Mouse (Mus musculus): ENCODE measurements around the gene Nfyc. TPM values are rescaled to one million over a fixed set of nuclear protein-coding genes. Genes with fewer than 3 reads are reported as not detected.

Nfyc gene
- total and polyA plus RNA-seq, 3 experiments = 39.5 to 178 (median 64.8) TPM

DNA sequence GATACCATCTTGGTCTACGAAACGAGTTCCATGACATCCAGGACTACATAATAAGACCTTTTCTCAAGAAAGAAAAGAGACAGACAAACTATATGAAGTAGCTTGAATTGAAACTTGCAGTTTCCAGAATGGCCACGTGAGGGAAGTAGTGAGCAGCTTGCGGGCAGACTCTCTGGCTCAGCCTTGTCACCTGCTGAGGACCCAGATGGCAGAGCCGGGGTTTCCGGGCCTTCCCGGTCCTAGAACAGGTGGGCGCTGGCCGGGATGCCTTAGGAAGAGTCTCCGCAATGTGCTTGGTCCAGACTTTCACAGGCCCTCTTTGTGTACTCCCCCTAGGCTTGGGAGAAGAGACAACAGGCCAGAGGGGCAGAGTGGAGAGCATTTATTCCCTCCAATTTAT is 19.6 kb upstream of the Nfyc start:
- H3K27me3 ChIP-seq (ENCODE audit: control insufficient read depth in 1 of 2, insufficient read depth in 2 of 2, low read length in 2 of 2) = peaks cover 0 to 3% of the 10 kb centered on the region in 2 experiments; a peak in 1 of 4 replicates
- TF ChIP-seq POLR2AphosphoS2 (IDR thresholded peaks at IDR 0.05; ENCODE audit: low read length) = no peak
- TF ChIP-seq ELF1 (IDR thresholded peaks at IDR 0.05; ENCODE audit: low read depth, low read length) = no peak
- peak; percentile 58 for TF ChIP-seq USF1 (IDR thresholded peaks at IDR 0.05; ENCODE audit: low read depth, low read length)
- TF ChIP-seq NRF1 (IDR thresholded peaks at IDR 0.05; ENCODE audit: insufficient read depth, low read depth, low read length, poor library complexity, severe bottlenecking) = no peak
- TF ChIP-seq MYC (IDR thresholded peaks at IDR 0.05; ENCODE audit: low read depth, low read length) = no peak
- TF ChIP-seq E2F4 (IDR thresholded peaks at IDR 0.05; ENCODE audit: borderline replicate concordance, low read depth, low read length) = no peak
- peak; percentile 19; the same call in 1 of the 2 replicates for TF ChIP-seq ZC3H11A (IDR thresholded peaks at IDR 0.05; ENCODE audit: low read depth, low read length)
- TF ChIP-seq MAX (IDR thresholded peaks at IDR 0.05; ENCODE audit: low read length) = no peak
- TF ChIP-seq CHD2 (IDR thresholded peaks at IDR 0.05; ENCODE audit: low read length) = no peak
- TF ChIP-seq RAD21 (IDR thresholded peaks at IDR 0.05; ENCODE audit: low read depth, low read length) = peak; percentile 45
- TF ChIP-seq JUND (IDR thresholded peaks at IDR 0.05; ENCODE audit: low read depth, low read length) = no peak
- TF ChIP-seq POLR2A (IDR thresholded peaks at IDR 0.05; ENCODE audit: control insufficient read depth in 1 of 2, insufficient read depth in 1 of 2, low read depth in 1 of 2, low read length in 2 of 2, poor library complexity in 1 of 2) = no peak
- peak; percentile 64 to 70 (median 65) for TF ChIP-seq CTCF (IDR thresholded peaks at IDR 0.05 in 2 of 3, conservative IDR thresholded peaks at IDR 0.05 in 1 of 3; ENCODE audit: control insufficient read depth in 1 of 3, insufficient read depth in 1 of 3, low read depth in 2 of 3, low read length in 3 of 3, poor library complexity in 1 of 3, severe bottlenecking in 1 of 3)
- TF ChIP-seq MXI1 (IDR thresholded peaks at IDR 0.05; ENCODE audit: low read depth, low read length) = no peak
- no peak for TF ChIP-seq UBTF (IDR thresholded peaks at IDR 0.05; ENCODE audit: borderline replicate concordance, insufficient read depth, low read depth, low read length)
- TF ChIP-seq TBP (IDR thresholded peaks at IDR 0.05; ENCODE audit: low read depth, low read length) = peak; percentile 48; the same call in 1 of the 2 replicates
- no peak for TF ChIP-seq BHLHE40 (IDR thresholded peaks at IDR 0.05; ENCODE audit: borderline replicate concordance, low read depth, low read length)
- no peak for TF ChIP-seq MAFK (IDR thresholded peaks at IDR 0.05; ENCODE audit: borderline replicate concordance, low read depth, low read length)
- TF ChIP-seq MEF2A (IDR thresholded peaks at IDR 0.05; ENCODE audit: extremely low read depth, insufficient replicate concordance, low read depth, low read length, poor library complexity, severe bottlenecking) = no peak
- TF ChIP-seq TAL1 (IDR thresholded peaks at IDR 0.05; ENCODE audit: low read length) = no peak
- no peak for TF ChIP-seq NELFE (IDR thresholded peaks at IDR 0.05; ENCODE audit: low read depth, low read length)
- no peak for TF ChIP-seq ETS1 (IDR thresholded peaks at IDR 0.05; ENCODE audit: low read depth, low read length)
- TF ChIP-seq GATA1 (IDR thresholded peaks at IDR 0.05; ENCODE audit: low read depth, low read length) = no peak
- no peak for TF ChIP-seq ZMIZ1 (IDR thresholded peaks at IDR 0.05; ENCODE audit: low read depth, low read length)
- no peak for TF ChIP-seq HCFC1 (IDR thresholded peaks at IDR 0.05; ENCODE audit: low read depth, low read length)
- no peak for TF ChIP-seq KAT2A (conservative IDR thresholded peaks at IDR 0.05; ENCODE audit: low read depth, low read length)
- no peak for TF ChIP-seq EP300 (IDR thresholded peaks at IDR 0.05; ENCODE audit: low read depth in 1 of 2, low read length in 2 of 2)
- peak; percentile 73 for TF ChIP-seq SMC3 (IDR thresholded peaks at IDR 0.05; ENCODE audit: low read depth, low read length)
- TF ChIP-seq TCF12 (IDR thresholded peaks at IDR 0.05; ENCODE audit: low read depth, low read length) = no peak
- no peak for TF ChIP-seq ZKSCAN1 (IDR thresholded peaks at IDR 0.05; ENCODE audit: low read depth, low read length)

More for the DNA sequence above, 19.6 kb upstream of the Nfyc start:
- no peak overlapping the region for H3K9ac ChIP-seq (ENCODE audit: control insufficient read depth, low read depth, low read length, poor library complexity, severe bottlenecking)
- H3K9me3 ChIP-seq (replicated peaks; ENCODE audit: insufficient read depth, low read length) = no peaks in the 10 kb centered on the region
- H3K4me1 ChIP-seq (ENCODE audit: control insufficient read depth in 1 of 2, insufficient read depth in 2 of 2, low read length in 2 of 2) = no peaks in the 10 kb centered on the region; a peak in 1 of 4 replicates
- no peaks in the 10 kb centered on the region for H3K79me2 ChIP-seq (ENCODE audit: control insufficient read depth, insufficient read depth, low read length, poor library complexity)
- DNase-seq (ENCODE audit: low read depth, low spot score) = peak; percentile 72
- H3K27ac ChIP-seq (ENCODE audit: control insufficient read depth, low read depth, low read length) = no peak overlapping the region
- no peak overlapping the region for H3K4me3 ChIP-seq (ENCODE audit: control insufficient read depth in 1 of 2, insufficient read depth in 1 of 2, low read depth in 2 of 2, low read length in 2 of 2)
- H3K36me3 ChIP-seq (ENCODE audit: control insufficient read depth in 1 of 2, insufficient read depth in 2 of 2, low read length in 2 of 2) = no peaks in the 10 kb centered on the region; a peak in 1 of 4 replicates

All from MEL (cell line).